Mouse (Mus musculus): Measurements from ENCODE around the gene Cnpy1.

DNA sequence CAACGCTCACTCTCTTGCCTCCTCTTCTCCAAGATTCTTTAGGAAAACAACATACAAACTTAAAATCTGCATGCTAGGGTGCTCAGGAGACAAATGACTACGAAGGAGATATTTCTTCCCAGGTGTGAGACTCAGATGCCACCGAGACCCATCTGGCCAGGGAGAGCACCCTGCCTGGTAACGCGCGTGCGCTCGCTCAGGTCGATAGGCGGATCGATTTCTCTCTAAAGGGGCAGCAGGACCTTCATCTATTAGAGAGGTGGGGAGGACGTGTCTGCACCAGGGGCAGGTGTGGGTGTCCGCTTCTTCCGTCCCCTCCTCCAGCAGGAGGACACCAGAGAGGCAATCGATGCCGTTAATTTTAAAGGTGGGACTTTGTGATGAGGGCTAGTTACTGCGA is 87.8 kb downstream of the Cnpy1 start:
- TF ChIP-seq HCFC1 (IDR thresholded peaks at IDR 0.05; ENCODE audit: low read depth, low read length) (no peak), ZNF384 (IDR thresholded peaks at IDR 0.05; ENCODE audit: low read depth, low read length) (no peak), USF1 (IDR thresholded peaks at IDR 0.05; ENCODE audit: low read depth, low read length) (no peak), MAZ (IDR thresholded peaks at IDR 0.05; ENCODE audit: low read depth, low read length) (no peak), CTCF (IDR thresholded peaks at IDR 0.05 in 2 of 3, conservative IDR thresholded peaks at IDR 0.05 in 1 of 3; ENCODE audit: control insufficient read depth in 1 of 3, insufficient read depth in 1 of 3, low read depth in 2 of 3, low read length in 3 of 3, poor library complexity in 1 of 3, severe bottlenecking in 1 of 3) (no peak), POLR2A (IDR thresholded peaks at IDR 0.05; ENCODE audit: control insufficient read depth in 1 of 2, insufficient read depth in 1 of 2, low read depth in 1 of 2, low read length in 2 of 2, poor library complexity in 1 of 2) (no peak), ZMIZ1 (IDR thresholded peaks at IDR 0.05; ENCODE audit: low read depth, low read length) (no peak), GATA1 (IDR thresholded peaks at IDR 0.05; ENCODE audit: low read depth, low read length) (no peak), EP300 (IDR thresholded peaks at IDR 0.05; ENCODE audit: low read depth in 1 of 2, low read length in 2 of 2) (no peak), USF2 (IDR thresholded peaks at IDR 0.05; ENCODE audit: borderline replicate concordance in 1 of 2, insufficient read depth in 1 of 2, low read depth in 1 of 2, low read length in 2 of 2) (no peak)
